Mouse (Mus musculus): ENCODE results near the gene Cope.

DNA sequence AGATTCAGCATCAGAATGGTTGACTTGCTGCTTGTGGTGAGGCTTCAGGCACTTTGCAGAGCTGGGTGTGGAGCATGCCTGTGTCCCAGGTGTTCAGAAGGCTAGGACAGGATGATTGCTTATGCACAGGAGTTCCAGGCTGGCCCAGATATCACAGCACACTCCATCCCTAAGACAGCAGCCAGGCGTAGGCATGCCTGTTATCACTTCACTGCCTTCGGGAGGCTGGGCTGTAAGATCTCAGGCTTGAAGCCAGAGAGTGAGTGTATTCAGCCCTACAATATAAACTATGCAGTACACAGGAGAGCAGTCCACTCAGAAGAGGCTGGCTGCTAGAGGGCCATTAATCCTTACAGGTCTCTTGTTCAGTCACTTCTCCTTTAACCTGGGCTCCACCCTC, 43.3 kb upstream of the Cope start:
- TF ChIP-seq NRF1 (IDR thresholded peaks at IDR 0.05; ENCODE audit: low read depth, low read length) (no peak), CTCF (conservative IDR thresholded peaks at IDR 0.05 in 1 of 2, IDR thresholded peaks at IDR 0.05 in 1 of 2; ENCODE audit: low read depth in 2 of 2, low read length in 2 of 2) (no peak), CHD2 (IDR thresholded peaks at IDR 0.05; ENCODE audit: low read length) (no peak), EP300 (IDR thresholded peaks at IDR 0.05; ENCODE audit: low read length) (no peak), MEF2A (IDR thresholded peaks at IDR 0.05; ENCODE audit: borderline replicate concordance, low read depth, low read length) (no peak), POLR2A (IDR thresholded peaks at IDR 0.05; ENCODE audit: low read depth, low read length) (no peak), POLR2AphosphoS2 (IDR thresholded peaks at IDR 0.05; ENCODE audit: low read depth, low read length) (no peak), ETS1 (conservative IDR thresholded peaks at IDR 0.05; ENCODE audit: low read depth, low read length) (no peak), MAZ (IDR thresholded peaks at IDR 0.05; ENCODE audit: low read depth, low read length) (no peak), ZNF384 (IDR thresholded peaks at IDR 0.05; ENCODE audit: low read depth, low read length) (no peak)
